Mouse (Mus musculus) embryonic facial prominence, embryonic 15.5 days (tissue): ENCODE data around the gene Gpr141. TPM values are rescaled to one million over a fixed set of nuclear protein-coding genes. Genes with fewer than 3 reads are reported as not detected.
"Not testable (repeated sequence)": the region's sequence is repeated elsewhere in the genome, so short reads cannot be mapped to it uniquely, and the experiment has no call there.

Experiments
- ATAC-seq: fragments of 200-750 bp; cut with Nextera tagmentation; 2 replicates; pipeline ENCODE4 v1.8.0; 2017; ENCODE audit warnings: low read depth, moderate TSS enrichment; ENCODE audit not compliant: insufficient number of reproducible peaks, low FRiP score, low TSS enrichment
- H3K27ac ChIP-seq: fragments of 300-500 bp; sonication (generic); replicated peaks from 2 replicates; pipeline ENCODE4 v1.5.1; 2015; ENCODE audit warnings: mild to moderate bottlenecking, inconsistent platforms
- H3K27me3 ChIP-seq: fragments of 300-500 bp; sonication (generic); 2 replicates; pipeline ENCODE4 v1.6.1; 2015; ENCODE audit warnings: inconsistent platforms
- H3K36me3 ChIP-seq: fragments of 300-500 bp; sonication (generic); 2 replicates; pipeline ENCODE4 v1.6.1; 2015; ENCODE audit warnings: mild to moderate bottlenecking, inconsistent platforms
- H3K4me1 ChIP-seq: fragments of 300-500 bp; sonication (generic); 2 replicates; pipeline ENCODE4 v1.6.1; 2015; ENCODE audit warnings: inconsistent platforms
- H3K4me2 ChIP-seq: fragments of 300-500 bp; sonication (generic); replicated peaks from 2 replicates; pipeline ENCODE4 v1.6.1; 2015; ENCODE audit warnings: mild to moderate bottlenecking, inconsistent platforms
- H3K4me3 ChIP-seq: fragments of 300-500 bp; sonication (generic); replicated peaks from 2 replicates; pipeline ENCODE4 v1.5.1; 2015; ENCODE audit warnings: mild to moderate bottlenecking, inconsistent platforms
- H3K9ac ChIP-seq: fragments of 300-500 bp; sonication (generic); 2 replicates; pipeline ENCODE4 v1.6.1; 2015; ENCODE audit warnings: inconsistent platforms
- H3K9me3 ChIP-seq: fragments of 300-500 bp; sonication (generic); replicated peaks from 2 replicates; pipeline ENCODE4 v1.6.1; 2016; ENCODE audit warnings: inconsistent platforms
- WGBS: fragments of 180-500 bp; shearing (Covaris S2); methylation state at CpG from one replicate; pipeline ENCODE4 v1.1.7; 2015; 5-methylcytosine and 5-hydroxymethylcytosine counted together
- polyA plus RNA-seq: library from polyadenylated mRNA; unstranded; fragments of >200 nt; fragmentation: Nextera tagmentation; extraction: Ambion mirVana; gene quantifications from 2 replicates; pipeline ENCODE4 v1.2.1, GENCODE M21; 2015

Gene Gpr141
- polyA plus RNA-seq, 1 experiment from 2014 or later = 0.88 TPM

DNA sequence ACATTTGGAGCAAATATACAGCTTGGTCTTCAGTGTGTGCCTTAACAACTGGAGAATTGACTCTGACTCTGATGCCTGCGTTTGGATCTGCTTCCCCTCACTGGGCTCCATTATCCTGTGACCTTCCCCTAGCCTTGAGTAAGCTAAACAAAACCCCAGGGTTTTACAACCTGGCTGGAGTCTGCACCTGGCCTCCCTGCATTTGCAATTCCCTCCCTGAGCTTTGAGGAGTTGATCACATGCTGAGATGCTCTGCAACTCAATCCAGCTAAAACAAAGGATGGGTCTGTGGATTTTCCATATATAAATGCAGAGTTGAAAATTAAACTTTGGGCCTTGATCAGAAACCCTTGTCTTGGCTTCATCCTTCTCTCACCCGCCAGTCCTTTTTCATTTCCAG is 4.8 kb downstream of the Gpr141 start:
- no peak overlapping the region for H3K27ac ChIP-seq

DNA sequence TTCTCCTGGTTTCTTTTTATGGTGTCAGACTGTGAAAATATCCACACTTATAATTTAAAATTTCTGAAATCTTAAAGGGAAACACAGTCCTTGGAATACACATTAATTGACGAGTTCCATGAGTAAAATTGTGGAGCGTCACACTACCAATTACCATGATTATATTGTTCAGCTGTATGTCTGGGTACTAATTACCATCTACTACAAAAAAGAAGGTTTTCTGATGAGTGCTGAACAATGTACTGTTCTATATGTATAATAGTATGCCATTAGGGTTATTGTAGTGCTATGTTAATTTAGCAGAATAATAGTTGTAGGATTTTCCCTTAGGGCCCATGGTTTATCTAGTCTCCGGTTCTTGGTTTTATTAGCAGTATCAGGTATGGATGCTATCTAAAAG is 29.1 kb downstream of the Gpr141 start:
- no peaks in the 10 kb centered on the region for H3K27me3 ChIP-seq
- no peaks in the 10 kb centered on the region for H3K9me3 ChIP-seq
- H3K36me3 ChIP-seq = no peaks in the 10 kb centered on the region
- no peak overlapping the region for H3K4me3 ChIP-seq
- WGBS = 84% methylated on average over 3 of the region's 3 CpGs
- no peaks in the 10 kb centered on the region for H3K4me1 ChIP-seq
- H3K4me2 ChIP-seq = no peak overlapping the region
- H3K27ac ChIP-seq = no peak overlapping the region
- no peak for ATAC-seq
- H3K9ac ChIP-seq = no peak overlapping the region

More for the DNA sequence above, 4.8 kb downstream of the Gpr141 start:
- Histone ChIP-seq H3K36me3 (no peaks in the 10 kb centered on the region), H3K4me2 (no peak overlapping the region), H3K9ac (no peak overlapping the region), H3K9me3 (no peaks in the 10 kb centered on the region), H3K4me1 (no peaks in the 10 kb centered on the region), H3K27me3 (no peaks in the 10 kb centered on the region), H3K4me3 (no peak overlapping the region)
- 48% methylated on average over 2 of the region's 2 CpGs for WGBS
- no peak for ATAC-seq

DNA sequence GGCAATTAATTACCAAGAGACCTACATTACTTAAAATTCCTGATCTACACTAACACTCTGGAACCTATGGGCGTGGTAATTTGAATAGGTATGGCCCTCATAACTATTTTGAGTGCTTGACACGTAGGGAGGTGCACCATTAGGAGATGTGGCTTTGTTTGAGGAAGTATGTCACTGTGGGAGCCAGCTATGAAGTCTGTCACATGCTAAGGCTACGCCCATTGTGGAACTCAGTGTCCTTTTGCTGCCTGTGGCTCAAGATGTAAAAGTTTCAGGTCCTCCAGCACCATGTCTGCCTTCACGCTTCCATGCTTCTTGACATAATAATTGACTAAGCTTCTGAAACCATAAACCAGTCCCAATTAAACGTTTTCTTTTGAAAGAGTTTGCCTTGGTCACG is 29.6 kb downstream of the Gpr141 start:
- no peak for ATAC-seq

DNA sequence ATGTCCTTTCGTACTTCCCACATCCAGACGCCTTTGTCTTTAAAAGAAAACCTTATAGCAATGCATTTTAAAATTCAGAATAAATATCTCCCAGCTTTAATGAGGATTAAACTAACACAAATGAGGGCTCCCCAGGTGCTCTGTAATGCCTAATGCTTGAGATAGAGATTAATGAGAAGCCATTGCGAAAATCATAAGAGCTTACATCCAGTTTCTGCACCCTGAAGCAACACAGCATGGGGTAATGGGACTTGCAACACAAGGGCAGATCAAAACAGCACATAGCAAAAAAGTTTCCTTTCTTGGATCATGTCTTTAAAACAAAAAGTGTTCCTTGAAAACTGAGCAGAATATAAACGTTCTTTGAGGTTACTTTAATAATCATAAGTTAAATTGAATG is 30.3 kb downstream of the Gpr141 start:
- Histone ChIP-seq H3K9ac (no peak overlapping the region), H3K27ac (no peak overlapping the region), H3K4me3 (no peak overlapping the region), H3K4me1 (no peaks in the 10 kb centered on the region), H3K27me3 (no peaks in the 10 kb centered on the region), H3K4me2 (no peak overlapping the region), H3K9me3 (no peaks in the 10 kb centered on the region), H3K36me3 (no peaks in the 10 kb centered on the region)
- WGBS = 60% methylated on average over 4 of the region's 4 CpGs
- ATAC-seq = no peak

More for the DNA sequence above, 29.6 kb downstream of the Gpr141 start:
- H3K9ac ChIP-seq = no peak overlapping the region
- H3K27ac ChIP-seq = no peak overlapping the region
- no peaks in the 10 kb centered on the region for H3K36me3 ChIP-seq
- H3K9me3 ChIP-seq = no peaks in the 10 kb centered on the region
- 67% methylated on average over 6 of the region's 6 CpGs for WGBS
- no peak overlapping the region for H3K4me2 ChIP-seq
- H3K4me1 ChIP-seq = no peaks in the 10 kb centered on the region
- H3K4me3 ChIP-seq = no peak overlapping the region
- no peaks in the 10 kb centered on the region for H3K27me3 ChIP-seq

DNA sequence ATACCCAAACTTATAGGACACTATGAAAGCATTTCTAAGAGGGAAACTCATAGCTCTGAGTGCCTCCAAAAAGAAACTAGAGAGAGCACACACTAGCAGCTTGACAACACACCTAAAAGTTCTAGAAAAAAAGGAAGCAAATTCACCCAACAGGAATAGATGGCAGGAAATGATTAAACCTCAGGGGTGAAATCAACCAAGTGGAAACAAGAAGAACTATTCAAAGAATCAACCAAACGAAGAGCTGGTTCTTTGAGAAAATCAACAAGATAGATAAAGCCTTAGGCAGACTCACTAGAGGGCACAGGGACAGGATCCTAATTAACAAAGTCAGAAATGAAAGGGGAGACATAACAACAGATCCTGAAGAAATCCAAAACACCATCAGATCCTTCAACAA is 36.1 kb downstream of the Gpr141 start:
- ATAC-seq, H3K36me3 ChIP-seq, H3K4me2 ChIP-seq, H3K27ac ChIP-seq, H3K4me3 ChIP-seq, H3K27me3 ChIP-seq, H3K4me1 ChIP-seq, H3K9me3 ChIP-seq, H3K9ac ChIP-seq: not testable (repeated sequence)
- 28% methylated on average over 1 of the region's 1 CpGs for WGBS

DNA sequence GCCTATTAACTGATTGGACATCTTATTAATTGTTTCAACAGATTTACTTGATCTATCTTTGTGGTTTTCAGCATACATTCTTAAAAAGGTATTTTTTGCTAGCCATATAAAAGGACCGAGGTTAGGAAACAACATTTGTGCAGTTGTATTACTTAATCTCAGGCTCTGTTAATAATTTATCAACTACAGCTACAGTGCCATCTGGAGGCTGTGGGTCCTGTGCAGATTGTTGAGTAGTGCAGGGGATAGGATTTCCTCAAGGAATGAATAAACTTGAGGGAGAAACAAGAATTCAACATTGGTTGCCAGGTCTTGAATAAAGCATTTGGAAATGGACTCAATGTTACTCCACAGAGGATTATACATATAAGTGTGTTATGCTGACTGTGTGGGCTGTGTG is 53.9 kb downstream of the Gpr141 start:
- no peaks in the 10 kb centered on the region for H3K9me3 ChIP-seq

GRCm38 (mm10) chr13:19767202-19767601 is 56.9 kb downstream of the Gpr141 start:
- no peaks in the 10 kb centered on the region for H3K36me3 ChIP-seq
- H3K27ac ChIP-seq = no peak overlapping the region
- H3K9ac ChIP-seq = no peak overlapping the region
- 70% methylated on average over 2 of the region's 2 CpGs for WGBS
- H3K4me2 ChIP-seq = no peak overlapping the region
- no peaks in the 10 kb centered on the region for H3K4me1 ChIP-seq
- no peak overlapping the region for H3K4me3 ChIP-seq
- no peaks in the 10 kb centered on the region for H3K27me3 ChIP-seq
- no peaks in the 10 kb centered on the region for H3K9me3 ChIP-seq
- no peak for ATAC-seq

More for the DNA sequence above, 53.9 kb downstream of the Gpr141 start:
- Histone ChIP-seq H3K4me3 (no peak overlapping the region), H3K4me2 (no peak overlapping the region), H3K27ac (no peak overlapping the region), H3K27me3 (no peaks in the 10 kb centered on the region), H3K36me3 (no peaks in the 10 kb centered on the region), H3K9ac (no peak overlapping the region), H3K4me1 (no peaks in the 10 kb centered on the region)
- 79% methylated on average over 1 of the region's 1 CpGs for WGBS
- ATAC-seq = no peak

DNA sequence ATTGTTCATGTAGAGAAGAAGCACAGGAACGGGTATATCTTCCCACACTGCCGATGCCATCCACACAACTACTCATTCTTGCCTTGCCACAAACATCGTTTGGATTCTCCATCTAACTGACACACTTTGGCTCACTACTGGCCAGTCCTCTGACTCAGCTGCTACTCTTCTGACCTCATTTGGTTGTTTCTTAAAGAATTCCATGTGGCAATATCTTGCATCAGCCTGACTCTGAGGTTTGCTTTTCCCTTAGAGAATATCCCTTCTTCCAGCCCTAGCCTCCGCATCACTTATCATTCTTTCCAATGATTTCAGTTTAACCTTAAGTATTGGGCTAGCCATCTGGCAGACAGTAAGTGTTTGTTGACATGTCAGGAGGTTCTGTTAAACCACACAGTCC is 59.8 kb downstream of the Gpr141 start:
- WGBS = 92% methylated on average over 4 of the region's 4 CpGs
- no peak for ATAC-seq
- no peaks in the 10 kb centered on the region for H3K36me3 ChIP-seq

GRCm38 (mm10) chr13:19763211-19763610 is 60.8 kb downstream of the Gpr141 start:
- WGBS = 91% methylated on average over 1 of the region's 1 CpGs
- ATAC-seq = no peak
- Histone ChIP-seq H3K9ac (no peak overlapping the region), H3K9me3 (no peaks in the 10 kb centered on the region), H3K36me3 (no peaks in the 10 kb centered on the region), H3K4me3 (no peak overlapping the region), H3K27me3 (no peaks in the 10 kb centered on the region), H3K4me1 (no peaks in the 10 kb centered on the region), H3K4me2 (no peak overlapping the region), H3K27ac (no peak overlapping the region)

More for the DNA sequence above, 59.8 kb downstream of the Gpr141 start:
- no peak overlapping the region for H3K4me3 ChIP-seq
- H3K9ac ChIP-seq = no peak overlapping the region
- no peak overlapping the region for H3K27ac ChIP-seq
- H3K9me3 ChIP-seq = no peaks in the 10 kb centered on the region
- no peaks in the 10 kb centered on the region for H3K27me3 ChIP-seq
- no peak overlapping the region for H3K4me2 ChIP-seq
- no peaks in the 10 kb centered on the region for H3K4me1 ChIP-seq

DNA sequence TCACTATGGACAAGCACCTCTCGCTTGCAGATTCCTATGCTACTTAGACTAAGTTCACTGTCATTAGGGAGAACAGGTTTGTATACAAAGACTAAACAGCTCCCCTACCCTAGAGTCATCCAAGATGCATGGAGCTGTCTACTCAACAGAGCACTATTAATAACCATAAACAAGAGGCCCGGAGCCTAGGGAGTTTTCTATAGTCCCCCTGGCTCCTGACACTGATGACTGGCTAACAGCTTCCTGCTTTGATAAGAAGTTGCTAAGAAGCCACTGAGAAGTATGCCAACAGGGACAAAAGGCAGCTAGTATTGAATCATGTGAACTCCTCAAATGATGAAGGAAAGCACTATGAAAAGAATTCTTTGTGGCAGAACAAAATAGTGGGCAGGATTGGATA is 78.3 kb downstream of the Gpr141 start:
- Histone ChIP-seq H3K9me3 (no peaks in the 10 kb centered on the region), H3K9ac (no peak overlapping the region), H3K4me2 (no peak overlapping the region), H3K4me3 (no peak overlapping the region), H3K27ac (no peak overlapping the region), H3K36me3 (no peaks in the 10 kb centered on the region), H3K27me3 (no peaks in the 10 kb centered on the region), H3K4me1 (no peaks in the 10 kb centered on the region)
- no peak for ATAC-seq
- 74% methylated on average over 2 of the region's 2 CpGs for WGBS

- 76% methylated on average over 5 of the region's 5 CpGs for WGBS
- Histone ChIP-seq H3K4me1 (no peaks in the 10 kb centered on the region), H3K27ac (no peak overlapping the region), H3K4me2 (no peak overlapping the region), H3K9ac (no peak overlapping the region), H3K4me3 (no peak overlapping the region), H3K27me3 (no peaks in the 10 kb centered on the region), H3K9me3 (no peaks in the 10 kb centered on the region), H3K36me3 (no peaks in the 10 kb centered on the region)
- no peak for ATAC-seq
Measured at GRCm38 (mm10) chr13:19744536-19744935, 79.5 kb downstream of the Gpr141 start.

- 67% methylated on average over 5 of the region's 5 CpGs for WGBS
- Histone ChIP-seq H3K4me3 (no peak overlapping the region), H3K9ac (no peak overlapping the region), H3K9me3 (no peaks in the 10 kb centered on the region), H3K27ac (no peak overlapping the region), H3K36me3 (no peaks in the 10 kb centered on the region), H3K4me2 (no peak overlapping the region), H3K27me3 (no peaks in the 10 kb centered on the region), H3K4me1 (no peaks in the 10 kb centered on the region)
- ATAC-seq = no peak
Measured at GRCm38 (mm10) chr13:19734597-19734996, 89.5 kb downstream of the Gpr141 start.
